Comparison of ENCODE assay signal across 15 mouse cellular contexts in the genomic region with DNA sequence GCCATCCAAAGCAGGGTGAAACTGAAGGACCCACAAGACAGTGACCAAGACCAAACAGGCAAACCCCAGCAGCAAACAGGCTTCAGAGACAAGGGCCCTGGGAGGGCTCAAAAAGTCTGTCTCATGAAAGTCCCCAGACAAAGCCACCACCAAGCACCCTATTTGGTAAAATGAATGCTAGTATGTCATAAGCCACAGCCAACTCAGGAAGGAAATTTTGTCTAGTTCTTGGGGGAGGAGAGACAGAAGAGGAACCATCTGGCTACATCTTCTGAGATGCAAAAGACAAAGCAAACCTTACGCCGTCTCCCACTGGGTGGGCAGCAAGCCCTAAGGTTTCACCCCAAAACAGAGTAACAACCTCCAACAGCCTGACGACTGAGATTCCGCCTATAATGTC. TPM values are rescaled to one million over a fixed set of nuclear protein-coding genes. Genes with fewer than 3 reads are reported as not detected.
A peak's percentile ranks its signal among the peaks of the same experiment; 100 is the strongest.
DNase-seq lines count a peak whose midpoint lies in the region; ATAC-seq and TF ChIP-seq lines count a peak whose summit lies in the region.
"Had no signal": no experiment of that assay in that cellular context is flagged by ENCODE, and none has a peak within 500 bp of the region (broad histone marks: within the 10 kb centered on the region; RNA-seq: fewer than 3 reads in every experiment).

No protein-coding gene starts in this region.

- H3K36me3 ChIP-seq in heart, embryonic 15.5 days: peaks cover 30% of the 10 kb centered on the region
- H3K36me3 ChIP-seq in forebrain, embryonic 13.5 days (ENCODE audit: poor library complexity, severe bottlenecking): peaks cover 38% of the 10 kb centered on the region

- no peaks in the 10 kb centered on the region for H3K9me3 ChIP-seq in heart, embryonic 15.5 days (replicated peaks)
- no peaks in the 10 kb centered on the region for H3K9me3 ChIP-seq in forebrain, embryonic 13.5 days (replicated peaks)
- H3K9me3 ChIP-seq: intestine, embryonic 15.5 days; liver, embryonic 15.5 days; stomach, embryonic 15.5 days had no signal

- H3K4me2 ChIP-seq in heart, embryonic 15.5 days: no peak overlapping the region
- no peak overlapping the region for H3K4me2 ChIP-seq in forebrain, embryonic 13.5 days
- H3K4me2 ChIP-seq: intestine, embryonic 15.5 days; liver, embryonic 15.5 days; stomach, embryonic 15.5 days had no signal

- H3K27me3 ChIP-seq in heart, embryonic 15.5 days: no peaks in the 10 kb centered on the region
- no peaks in the 10 kb centered on the region for H3K27me3 ChIP-seq in cerebellum, adult 2 months (ENCODE audit: control insufficient read depth, insufficient read depth, low read length)
- H3K27me3 ChIP-seq in forebrain, embryonic 13.5 days: no peaks in the 10 kb centered on the region
- H3K27me3 ChIP-seq: intestine, embryonic 15.5 days; liver, embryonic 15.5 days; stomach, embryonic 15.5 days had no signal

- peak overlapping the region; percentile 99 for H3K27ac ChIP-seq in heart, embryonic 15.5 days
- H3K27ac ChIP-seq in cerebellum, adult 2 months (ENCODE audit: insufficient read depth, low read length): no peak overlapping the region
- no peak overlapping the region for H3K27ac ChIP-seq in forebrain, embryonic 13.5 days
- H3K27ac ChIP-seq: liver, embryonic 15.5 days; stomach, embryonic 15.5 days had no signal

- H3K9ac ChIP-seq in heart, embryonic 15.5 days: no peak overlapping the region
- no peak overlapping the region for H3K9ac ChIP-seq in forebrain, embryonic 13.5 days
- H3K9ac ChIP-seq: intestine, embryonic 15.5 days; liver, embryonic 15.5 days; stomach, embryonic 15.5 days had no signal

- H3K4me1 ChIP-seq in heart, embryonic 15.5 days (replicated peaks): peaks cover 88% of the 10 kb centered on the region
- H3K4me1 ChIP-seq in cerebellum, adult 2 months (ENCODE audit: control insufficient read depth, insufficient read depth, low read length): peaks cover 61% of the 10 kb centered on the region
- H3K4me1 ChIP-seq in forebrain, embryonic 13.5 days: peaks cover 11% of the 10 kb centered on the region

- no peak for TF ChIP-seq CTCF in cerebellum, adult 2 months (IDR thresholded peaks at IDR 0.05; ENCODE audit: borderline replicate concordance, insufficient read depth, low read depth, low read length)

- 85% methylated on average over 4 of the region's 4 CpGs for WGBS in heart, embryonic 15.5 days
- 59% methylated on average over 4 of the region's 4 CpGs for WGBS in cerebellum, adult 2 months
- 86% methylated on average over 4 of the region's 4 CpGs for WGBS in forebrain, embryonic 13.5 days

- DNase-seq in heart, adult 8-10 months (ENCODE audit: low spot score): no peak
- DNase-seq in CD4-positive helper T cell, adult 2 months (ENCODE audit: low read depth, low spot score): peak; percentile 81
- peak; percentile 71 for DNase-seq in brain, adult 2 months (ENCODE audit: low read depth, low spot score)
- DNase-seq in natural killer cell, adult 2 months (ENCODE audit: low spot score in 2 of 2): peak; percentile 65 to 68
- no peak for DNase-seq in cerebellum, adult 2 months
- DNase-seq in c-Kit-positive CD71-positive TER-119-positive erythroid progenitor cells, embryonic 14.5 days (ENCODE audit: low spot score): no peak
- DNase-seq: adrenal gland, postnatal 36 days; cerebellum, postnatal 14 days; gastrocnemius, postnatal 10 days had no signal

- no peak overlapping the region for H3K4me3 ChIP-seq in heart, embryonic 15.5 days
- no peak overlapping the region for H3K4me3 ChIP-seq in cerebellum, adult 2 months (replicated peaks; ENCODE audit: insufficient read depth, low read depth, low read length)
- H3K4me3 ChIP-seq in forebrain, embryonic 13.5 days: no peak overlapping the region
- H3K4me3 ChIP-seq: intestine, embryonic 15.5 days; liver, embryonic 15.5 days; stomach, embryonic 15.5 days had no signal

- no peak for ATAC-seq in heart, embryonic 15.5 days (replicated peaks; ENCODE audit: insufficient number of reproducible peaks, insufficient read depth, low FRiP score, low read depth)
- ATAC-seq in forebrain, embryonic 13.5 days: no peak
- ATAC-seq: intestine, embryonic 15.5 days had no signal

- TF ChIP-seq POLR2A in cerebellum, adult 2 months (IDR thresholded peaks at IDR 0.05; ENCODE audit: borderline replicate concordance, insufficient read depth, low read length): no peak

RNA-seq across cellular contexts. Expression of gene Myh9, which starts 36.3 kb away (rescaled TPM):
- 25.2 and 33.7 TPM in 2 replicates for polyA plus RNA-seq in heart, embryonic 15.5 days (2015; fragmentation: Nextera tagmentation; extraction: Ambion mirVana)
- total RNA-seq in heart, adult 8-10 months (2022): 100 to 1,000 TPM in 1 of 4 experiments, 10 to 100 TPM in 3; 72.5 to 127 (median 97.2) TPM
- 44.2 and 45.2 TPM in 2 replicates for polyA plus RNA-seq in cerebellum, adult 2 months (2012; rRNA removed)
- polyA plus RNA-seq in forebrain, embryonic 13.5 days (2015; fragmentation: Nextera tagmentation; extraction: Ambion mirVana): 13.4 and 14.4 TPM in 2 replicates

RNA-seq across cellular contexts. Expression of gene Apol8, which starts 48.9 kb away (rescaled TPM):
- 0.24 TPM in 1 of 2 replicates, not detected in the other for polyA plus RNA-seq in heart, embryonic 15.5 days (2015; fragmentation: Nextera tagmentation; extraction: Ambion mirVana)
- total RNA-seq in heart, adult 8-10 months (2022): not detected
- 6.9 and 8.2 TPM in 2 replicates for polyA plus RNA-seq in cerebellum, adult 2 months (2012; rRNA removed)
- 0.08 TPM in 1 of 2 replicates, not detected in the other for polyA plus RNA-seq in forebrain, embryonic 13.5 days (2015; fragmentation: Nextera tagmentation; extraction: Ambion mirVana)
- total RNA-seq: adrenal gland, postnatal 36 days; midbrain, postnatal 0 days had no signal

Comparison
In these comparisons a context has a peak if more than half of its experiments do, and no peak if none do; other contexts are left out.
1. DNase-seq: peak in CD4-positive helper T cell, adult 2 months (single experiment), brain, adult 2 months (single experiment) and natural killer cell, adult 2 months (2 of 2); none in heart, adult 8-10 months (single experiment), cerebellum, adult 2 months (0 of 2) and c-Kit-positive CD71-positive TER-119-positive erythroid progenitor cells, embryonic 14.5 days (single experiment).